Mouse (Mus musculus) C2C12 (cell line): ENCODE data around the gene Kmt2d.

Experiments used
- CEBPB ChIP-seq: IDR thresholded peaks from one replicate; pipeline ENCODE4 v1.6.1; 2011; ENCODE audit warnings: low read depth, mild to moderate bottlenecking, control low read depth, moderate library complexity
- CTCF ChIP-seq: IDR thresholded peaks from one replicate; pipeline ENCODE4 v1.5.1; 2011; ENCODE audit not compliant: control insufficient read depth, insufficient read depth, insufficient read length
- FOSL1 ChIP-seq: IDR thresholded peaks from one replicate; pipeline ENCODE4 v1.8.0; 2011; ENCODE audit warnings: mild to moderate bottlenecking, low read length; ENCODE audit not compliant: poor library complexity, insufficient read depth, severe bottlenecking
- MAX ChIP-seq: IDR thresholded peaks from one replicate; pipeline ENCODE4 v1.6.1; 2011; ENCODE audit warnings: mild to moderate bottlenecking, control low read depth
- MYOD1 ChIP-seq: IDR thresholded peaks from one replicate; pipeline ENCODE4 v1.6.1; 2011; ENCODE audit warnings: low read depth; ENCODE audit not compliant: control insufficient read depth, insufficient read length
- MYOG ChIP-seq: IDR thresholded peaks from one replicate; pipeline ENCODE4 v1.6.1; 2011; ENCODE audit not compliant: control insufficient read depth, insufficient read length; ENCODE audit errors: extremely low read depth
- USF1 ChIP-seq: IDR thresholded peaks from one replicate; pipeline ENCODE4 v1.6.1; 2011; ENCODE audit warnings: low read depth, mild to moderate bottlenecking, control low read depth, moderate library complexity

GRCm38 (mm10) chr15:98812741-98813424, 58.1 kb downstream of the Kmt2d start:
- TF ChIP-seq CEBPB (no peak), CTCF (no peak), MAX (no peak), MYOG (no peak), MYOD1 (no peak), USF1 (no peak), FOSL1 (no peak)
